Mouse (Mus musculus) skeletal muscle tissue, adult 2 months (tissue): ENCODE measurements around the gene Snapc2.
"Not testable (repeated sequence)": the region's sequence is repeated elsewhere in the genome, so short reads cannot be mapped to it uniquely, and the experiment has no call there.

Source experiments
- DNase-seq: peaks from one replicate; pipeline ENCODE4 v3.0.0-alpha.2; 2012; ENCODE audit warnings: low read depth, low spot score

Snapc2 gene

DNA sequence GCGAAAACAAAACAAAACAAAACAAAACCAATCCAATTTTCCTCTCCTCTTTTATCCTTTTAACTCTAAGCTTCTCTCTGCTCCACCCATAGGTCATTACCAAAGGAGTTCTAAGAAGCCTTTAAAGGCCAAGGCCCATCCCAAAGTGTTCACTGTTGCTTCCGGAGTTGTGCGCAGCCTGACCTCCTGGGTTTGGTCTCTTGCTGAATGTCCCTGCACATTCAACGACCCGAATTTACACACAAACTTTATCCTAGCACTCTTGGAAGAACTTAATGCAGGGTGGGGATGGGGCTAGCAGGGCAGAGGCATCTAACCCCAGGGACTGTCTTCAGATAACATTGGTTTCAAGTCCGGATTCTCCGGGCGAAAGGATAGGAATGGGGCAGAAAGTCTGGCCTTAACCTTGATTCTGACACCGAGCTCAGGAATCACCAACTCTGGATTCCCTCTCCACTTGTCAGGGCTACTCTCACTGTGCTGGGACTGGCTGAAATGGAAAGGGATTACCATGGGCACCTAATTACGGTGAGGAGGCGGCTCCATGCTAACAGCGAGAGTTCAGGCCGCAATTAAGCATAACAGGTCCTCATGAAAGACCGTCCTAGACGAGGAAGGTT, 15.0 kb upstream of the Snapc2 start:
- DNase-seq: no peak

DNA sequence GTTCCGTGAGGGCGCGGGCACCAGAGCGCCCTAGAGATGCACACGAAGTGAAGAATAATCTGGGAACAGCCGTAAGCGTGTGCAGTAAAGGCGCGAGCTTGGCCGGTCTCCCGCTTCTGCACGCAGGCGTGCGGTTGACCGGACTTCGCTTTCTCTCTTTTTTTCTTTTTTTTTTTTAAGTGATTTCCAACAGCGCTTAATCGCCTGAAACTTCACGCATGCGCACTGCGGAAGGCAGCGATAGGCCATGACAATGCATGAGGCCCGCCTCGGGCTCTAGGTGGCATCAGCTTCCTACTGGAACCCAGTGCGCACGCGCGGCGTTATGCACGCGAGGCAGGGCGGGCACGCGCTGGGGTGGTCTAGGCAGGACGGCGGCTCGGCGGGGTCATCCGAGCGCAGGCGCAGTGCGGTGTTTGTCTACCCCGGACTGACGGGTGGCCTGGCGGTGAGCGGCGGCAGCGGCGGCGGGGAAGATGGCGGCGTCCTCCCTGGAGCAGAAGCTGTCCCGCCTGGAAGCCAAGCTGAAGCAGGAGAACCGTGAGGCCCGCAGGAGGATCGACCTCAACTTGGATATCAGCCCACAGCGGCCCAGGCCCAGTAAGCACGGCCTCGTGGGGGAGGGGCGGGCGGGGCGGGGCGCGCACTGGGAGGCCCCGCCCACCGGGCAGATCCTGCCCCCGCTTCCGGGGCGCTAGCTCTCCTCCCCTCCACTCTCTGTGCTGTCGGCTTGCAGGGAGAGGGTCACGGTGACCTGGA, 14.3 kb upstream of the Snapc2 start, which contains the start of the genes Map2k7 and Gm49320:
Gene Map2k7 (plus strand): TSS at position 307 of the 759 bp plus-strand sequence.
Gene Gm49320 (plus strand): TSS at position 432 of the 759 bp plus-strand sequence.
- peak; percentile 100 for DNase-seq

DNA sequence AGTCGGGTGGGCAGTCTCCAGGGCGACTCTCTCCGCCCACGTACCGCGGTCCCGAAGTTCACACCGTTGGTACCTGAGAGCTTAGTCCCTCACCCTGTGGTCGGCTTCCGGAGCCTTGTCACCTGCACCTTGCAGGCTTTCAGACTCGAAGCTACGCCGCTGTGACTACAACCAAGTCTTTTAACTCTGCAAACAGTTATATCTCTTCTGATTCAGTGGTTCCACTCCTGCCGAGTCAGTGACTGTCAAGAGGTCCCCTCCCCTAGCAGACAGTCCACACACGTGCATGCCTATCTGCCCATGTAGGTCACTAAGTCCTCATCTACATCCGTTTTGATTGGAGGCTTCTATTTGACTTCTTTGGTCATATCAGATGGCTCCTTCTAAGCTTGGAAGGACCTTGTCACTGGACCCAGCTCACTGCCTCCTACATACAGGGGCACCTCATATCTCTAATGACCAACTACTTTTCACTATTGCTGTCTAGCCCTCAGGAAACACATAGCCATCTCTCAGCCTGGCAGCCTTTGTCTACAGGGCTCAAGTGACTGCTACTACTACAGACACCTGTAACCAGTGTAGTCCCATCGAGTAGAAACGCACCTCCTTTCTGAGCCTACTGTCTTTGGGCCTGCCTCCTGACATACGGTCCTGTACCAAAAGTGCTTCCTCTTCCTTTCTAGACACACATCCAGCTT, 13.5 kb upstream of the Snapc2 start:
- no peak for DNase-seq

DNA sequence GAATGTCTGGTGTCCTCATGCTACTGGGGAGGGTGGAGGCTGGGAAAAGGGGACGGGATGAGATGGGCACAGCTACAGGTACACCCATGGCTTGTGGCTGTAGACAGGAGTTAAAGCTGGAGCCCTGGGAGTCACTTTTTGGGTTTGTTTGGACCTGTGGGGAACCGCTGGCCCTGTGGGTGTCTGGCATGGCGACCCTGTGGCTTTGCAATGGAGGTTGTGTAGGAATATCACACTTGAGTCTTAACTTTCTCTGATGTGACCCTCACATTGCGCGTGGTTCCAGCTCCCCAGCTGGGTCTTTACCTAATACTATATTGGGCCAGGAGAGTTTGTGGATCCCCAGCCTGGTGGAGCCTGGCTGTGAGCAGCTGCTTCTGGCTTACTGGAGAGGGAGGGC, 7.8 kb upstream of the Snapc2 start:
- DNase-seq: no peak

DNA sequence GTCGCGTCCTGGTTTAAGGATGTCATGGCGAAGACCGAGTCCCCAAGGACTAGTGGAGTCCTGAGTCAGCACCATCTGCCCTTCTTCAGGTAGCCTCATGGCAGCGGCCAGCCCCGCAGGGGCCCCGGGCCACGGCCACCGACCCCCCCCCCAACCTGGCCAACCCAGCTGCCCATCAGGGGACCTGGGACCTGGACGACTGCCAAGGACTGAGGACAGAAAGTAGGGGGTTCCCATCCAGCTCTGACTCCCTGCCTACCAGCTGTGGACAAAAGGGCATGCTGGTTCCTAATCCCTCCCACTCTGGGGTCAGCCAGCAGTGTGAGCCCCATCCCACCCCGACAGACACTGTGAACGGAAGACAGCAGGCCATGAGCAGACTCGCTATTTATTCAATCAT, 7.1 kb upstream of the Snapc2 start:
- no peak for DNase-seq

DNA sequence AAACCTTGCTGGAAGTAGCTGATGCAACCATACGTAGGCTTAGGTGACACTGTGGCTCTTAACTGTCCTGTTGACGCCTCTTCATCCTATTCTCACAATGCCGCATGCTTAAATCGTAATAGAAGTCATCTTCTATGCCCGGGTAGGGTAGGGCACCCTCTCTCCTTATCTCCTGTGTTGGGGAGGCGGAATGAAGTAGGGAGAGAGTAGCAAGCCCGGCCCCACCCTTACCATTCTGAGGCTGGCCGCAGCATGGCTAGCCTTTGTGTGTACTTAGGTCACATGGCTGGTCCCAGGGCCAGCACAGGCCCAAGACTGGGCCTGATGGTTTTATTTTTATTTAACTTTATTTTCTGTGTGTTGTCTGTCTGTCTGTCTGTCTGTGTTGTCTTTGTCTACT, 5.6 kb upstream of the Snapc2 start:
- DNase-seq: no peak

DNA sequence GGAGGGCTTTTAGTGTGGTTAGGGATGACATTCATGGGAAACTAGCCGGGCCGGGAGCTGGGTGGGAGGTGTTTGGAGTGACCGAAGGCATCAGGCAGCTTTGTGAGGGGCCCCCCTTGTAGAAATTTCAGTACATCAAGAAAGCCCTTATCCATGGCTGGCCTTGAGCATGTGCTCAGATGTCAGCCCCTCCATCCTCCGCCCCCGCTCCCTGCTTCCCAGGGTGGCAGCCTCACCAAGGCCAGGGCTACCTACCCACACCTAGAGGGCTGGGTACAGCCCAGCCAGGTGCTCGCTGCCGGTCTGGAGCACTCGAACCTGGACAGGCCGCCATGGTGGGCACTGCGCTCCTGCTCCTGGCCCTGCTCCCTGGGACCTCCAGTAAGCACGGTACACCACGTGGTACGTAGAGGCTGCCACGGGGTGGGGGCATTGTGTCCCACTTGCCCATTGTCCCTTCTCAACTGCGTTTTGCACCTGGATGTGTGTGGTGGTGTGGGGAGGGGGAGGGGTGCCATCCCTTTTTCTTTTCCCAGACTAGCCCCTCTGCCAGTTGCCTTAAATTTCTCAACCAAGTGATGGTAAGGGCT, 4.8 kb upstream of the Snapc2 start, which contains the start of gene Tgfbr3l:
Gene Tgfbr3l (plus strand): TSS at position 264 of the 590 bp plus-strand sequence.
- DNase-seq: no peak

DNA sequence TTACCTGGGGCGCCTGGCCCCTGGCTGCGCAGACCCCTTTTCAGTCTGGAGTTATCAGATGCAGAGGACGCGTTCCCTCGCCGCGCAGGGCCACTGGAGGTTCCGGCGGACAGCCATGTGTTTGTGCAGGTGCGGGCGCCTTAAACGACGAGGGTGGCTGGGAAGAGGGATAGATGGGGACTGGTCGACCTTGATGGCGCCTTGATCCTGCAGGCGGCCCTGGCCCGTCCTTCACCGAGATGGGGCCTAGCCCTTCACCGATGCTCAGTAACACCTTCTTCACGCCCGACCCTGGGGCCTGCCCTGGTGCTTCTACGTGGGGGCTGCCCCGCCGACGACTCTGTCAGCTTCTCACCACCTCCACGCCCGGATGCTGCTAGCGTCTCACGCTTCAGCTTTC, 3.7 kb upstream of the Snapc2 start:
- DNase-seq: no peak

DNA sequence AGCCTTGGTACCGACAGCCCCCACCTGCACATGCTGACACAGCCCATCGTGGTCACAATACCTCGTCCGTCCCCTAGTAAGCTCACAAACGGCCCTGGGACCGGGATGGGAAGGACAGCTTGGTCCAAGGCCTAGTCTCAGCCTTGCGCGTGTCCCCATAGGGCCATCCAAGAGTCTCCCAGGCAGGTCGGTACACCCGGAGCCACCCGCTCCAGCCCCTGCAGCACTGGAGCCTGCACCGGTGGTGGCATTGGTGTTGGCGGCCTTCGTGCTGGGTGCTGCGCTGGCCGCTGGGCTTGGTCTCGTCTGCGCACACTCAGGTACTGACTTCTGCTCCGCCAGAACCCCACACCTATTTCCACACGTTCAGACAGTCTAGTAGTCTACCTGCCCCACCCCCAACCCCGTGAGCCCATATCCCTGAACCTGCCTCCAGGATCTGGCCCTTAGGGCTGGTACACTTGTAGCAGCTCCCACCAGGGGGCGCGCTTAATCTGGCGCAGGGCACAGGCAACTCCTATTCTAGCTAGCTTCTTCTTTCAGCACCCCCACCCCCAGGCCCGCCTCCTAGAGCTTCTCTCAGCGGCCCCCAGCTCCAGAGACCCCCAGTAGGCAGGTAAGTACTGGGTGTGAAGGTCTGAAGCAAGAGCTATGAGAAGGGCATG, 2.4 kb upstream of the Snapc2 start:
- DNase-seq: peak; percentile 71

DNA sequence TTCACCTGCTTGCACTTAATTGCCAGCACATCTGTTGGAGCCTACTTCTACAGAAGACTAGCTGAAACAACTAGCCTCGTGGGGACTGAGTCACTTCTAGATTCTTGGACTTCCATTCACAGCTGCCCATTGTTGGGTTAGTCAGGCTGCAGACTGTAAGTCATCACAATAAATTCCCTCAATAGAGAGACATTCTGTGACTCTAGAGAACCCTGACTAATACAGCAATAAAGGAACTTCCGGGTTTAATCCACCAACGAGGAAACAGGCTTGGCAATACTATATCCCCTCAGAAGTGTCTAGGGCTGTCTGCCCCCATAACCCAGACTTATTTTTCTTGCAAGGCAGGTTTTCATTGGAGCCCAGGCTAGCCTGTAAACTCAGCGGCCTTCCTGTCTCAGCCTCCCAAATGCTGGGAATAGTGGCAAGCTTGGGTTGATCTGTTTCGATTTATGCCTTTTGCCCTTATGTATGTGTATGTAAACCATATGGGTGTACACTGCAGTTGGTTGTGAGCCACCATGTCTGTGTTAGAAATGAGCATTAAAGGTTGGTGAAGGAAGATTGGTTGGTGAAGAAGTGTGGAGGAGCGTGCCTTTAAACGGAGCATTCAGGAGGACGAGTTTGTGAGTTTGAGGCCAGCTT, 642 bp upstream of the Snapc2 start:
- DNase-seq: no peak

DNA sequence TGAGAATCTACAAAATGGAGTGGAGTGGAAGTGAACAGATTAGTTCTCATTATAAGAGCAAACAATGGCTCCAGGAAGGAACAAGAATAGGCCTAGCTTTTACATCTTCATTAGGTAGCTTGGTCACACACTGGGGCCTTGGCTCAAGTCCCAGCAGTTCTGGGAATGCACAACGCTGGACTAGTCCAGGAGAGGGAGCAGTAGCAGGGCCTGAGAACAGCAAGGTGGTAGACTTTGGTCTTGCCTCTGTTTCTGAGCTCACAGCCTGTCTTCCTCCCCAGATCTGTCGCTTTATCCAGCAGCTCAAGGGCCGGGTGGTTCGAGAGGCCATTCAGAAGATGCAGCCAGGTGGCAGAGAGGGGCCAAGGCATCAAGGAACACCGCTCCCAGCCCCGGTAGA, 1.1 kb downstream of the Snapc2 start:
- DNase-seq: no peak

DNA sequence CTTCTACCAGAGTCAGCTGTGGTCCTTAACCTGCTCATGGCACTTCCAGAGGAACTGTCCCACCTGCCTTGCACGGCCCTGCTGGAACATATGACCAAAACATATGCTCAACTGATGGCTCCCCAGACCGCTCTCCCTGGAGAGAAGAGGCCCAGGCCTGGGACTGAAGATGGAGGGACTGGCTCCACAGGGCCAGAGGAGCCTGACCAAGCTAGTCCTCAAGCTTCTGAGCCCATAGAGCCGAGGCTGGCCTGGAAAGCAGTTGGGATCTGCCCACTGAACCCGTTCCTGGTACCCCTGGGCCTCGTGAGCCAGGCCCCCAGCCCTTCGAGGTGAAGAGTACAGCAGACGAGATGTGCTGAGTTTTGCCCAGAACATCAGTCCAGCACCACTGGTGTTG, 2.6 kb downstream of the Snapc2 start:
- not testable (repeated sequence) for DNase-seq

DNA sequence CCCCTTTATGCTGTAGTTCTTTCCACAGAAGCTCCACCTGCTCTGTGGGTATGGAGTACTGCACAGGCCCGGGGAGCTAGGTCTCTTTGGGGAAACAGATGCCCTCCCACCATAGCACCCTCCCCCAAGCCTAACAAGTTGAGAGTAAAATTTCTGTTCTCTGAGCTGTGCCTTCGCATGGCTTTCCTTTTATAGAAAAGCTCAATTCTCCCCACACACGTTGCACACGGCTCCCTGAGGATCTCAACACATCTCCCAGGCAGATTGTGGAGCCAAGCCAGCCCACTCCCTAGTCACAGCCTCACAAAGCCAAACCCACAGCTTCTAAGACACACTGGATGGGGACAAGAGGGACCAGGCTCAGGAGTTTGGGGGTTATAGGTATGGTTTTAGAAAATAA, 4.0 kb downstream of the Snapc2 start:
- DNase-seq: no peak

DNA sequence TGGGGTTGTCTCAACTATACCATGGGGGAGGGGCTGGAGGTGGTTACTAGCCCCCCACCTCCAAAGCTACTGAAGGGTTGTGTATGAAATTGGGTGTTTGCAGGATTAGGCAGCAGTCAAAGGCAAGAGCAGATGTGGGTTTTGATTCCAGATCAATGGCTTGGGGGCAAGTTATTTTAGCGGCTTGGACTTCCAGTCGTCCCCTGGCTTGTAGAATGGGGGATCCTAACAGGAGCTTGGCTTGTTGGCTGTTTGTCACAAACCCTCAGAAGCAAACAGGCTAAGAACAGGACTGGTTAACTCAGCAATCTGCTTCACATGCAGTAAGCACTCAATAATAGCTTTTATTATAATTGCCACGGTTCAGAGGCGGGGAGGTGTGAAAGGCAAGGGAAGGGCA, 4.5 kb downstream of the Snapc2 start:
- DNase-seq: no peak

DNA sequence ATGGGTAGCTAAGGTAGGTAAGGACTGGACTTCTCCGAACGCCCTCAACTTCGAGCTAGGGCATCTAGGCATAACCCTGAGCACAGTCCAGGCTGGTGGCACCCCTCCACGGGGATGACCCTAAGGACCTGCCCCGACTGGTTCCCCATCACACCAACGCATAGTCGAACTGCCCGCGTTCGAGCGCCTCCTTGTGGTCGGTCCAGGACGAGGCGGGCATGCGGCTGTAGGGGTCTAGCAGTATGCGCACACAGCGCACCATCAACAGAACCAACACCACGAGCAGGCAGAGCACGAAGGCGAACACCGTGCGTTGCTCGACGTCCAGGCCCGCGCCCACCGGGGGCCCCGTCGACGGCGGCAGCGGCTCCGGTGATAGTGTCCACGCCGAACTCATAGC, 5.4 kb downstream of the Snapc2 start:
- DNase-seq: no peak

DNA sequence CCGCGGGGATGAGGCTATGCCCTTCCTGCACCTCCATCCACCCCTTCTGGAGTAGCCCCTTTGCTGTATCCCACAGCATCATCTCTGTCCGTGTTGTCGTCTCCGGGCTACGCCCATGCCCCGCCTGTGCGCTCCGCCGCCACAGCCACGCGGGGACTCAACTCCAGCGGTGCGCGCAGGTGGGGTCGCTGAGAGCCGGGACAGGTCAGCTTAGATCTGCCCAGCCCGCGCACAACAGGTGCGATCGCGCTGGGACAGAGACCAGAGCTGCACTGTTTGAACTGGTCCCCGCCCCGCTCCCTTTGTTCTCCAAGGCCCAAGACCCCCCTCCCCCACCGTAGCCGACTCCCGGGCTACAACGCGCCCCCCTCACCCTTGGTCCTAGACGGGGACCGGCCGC, 5.8 kb downstream of the Snapc2 start:
- no peak for DNase-seq

DNA sequence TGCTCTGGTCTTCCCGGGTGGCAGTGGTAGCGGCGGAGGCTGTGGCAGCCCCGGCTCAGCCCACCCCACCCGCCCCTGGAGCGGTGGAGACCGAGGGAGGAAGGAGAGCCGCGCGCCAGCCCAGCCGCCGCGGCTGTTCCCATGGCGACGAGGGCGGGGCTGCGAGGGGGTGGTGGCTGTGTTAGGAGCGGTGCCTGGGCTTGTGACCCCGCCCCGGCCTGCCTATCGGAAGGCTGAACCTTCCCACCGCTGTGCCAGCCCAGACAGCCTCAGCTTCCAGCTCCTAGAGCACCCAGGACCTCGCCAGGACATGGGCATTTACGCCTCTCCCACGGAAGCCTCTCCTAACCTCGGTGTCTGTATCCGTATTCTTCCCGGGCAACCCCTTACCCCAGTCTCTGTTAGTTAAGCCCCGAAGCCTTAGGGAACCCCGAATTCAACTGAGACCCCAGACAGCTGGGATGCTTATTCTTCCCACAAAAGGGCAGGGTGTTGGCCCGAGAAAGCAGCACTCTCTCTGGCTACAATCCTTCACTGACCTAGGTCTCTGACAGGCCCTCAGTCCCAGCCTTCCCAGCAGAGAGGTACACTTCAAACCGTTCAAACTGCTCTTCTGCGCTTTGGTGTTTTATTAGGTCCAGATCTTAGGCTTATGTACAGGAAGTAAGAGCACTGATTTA, 6.4 kb downstream of the Snapc2 start, which contains the start of gene Ctxn1:
Gene Ctxn1 (minus strand): TSS at position 150 of the 680 bp plus-strand sequence.
- peak; percentile 73 for DNase-seq

DNA sequence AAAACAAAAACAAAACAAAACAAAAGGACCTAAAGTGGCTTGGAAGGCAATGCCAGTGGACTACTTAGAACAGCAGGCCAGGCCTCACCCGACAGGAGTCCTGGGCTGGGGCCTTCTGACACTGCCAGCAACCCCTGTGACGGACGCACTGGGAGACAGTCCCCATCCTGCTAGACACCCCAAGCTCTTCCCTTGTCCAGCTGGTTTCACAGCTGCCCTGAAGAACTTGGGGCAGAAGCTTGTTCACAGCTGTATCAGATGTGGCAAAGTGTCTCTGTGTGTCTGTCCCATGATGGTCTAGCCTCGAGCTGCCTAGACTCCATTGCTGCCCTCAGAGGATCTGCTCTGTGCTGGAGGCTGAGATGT, 6.9 kb downstream of the Snapc2 start:
- DNase-seq: no peak

DNA sequence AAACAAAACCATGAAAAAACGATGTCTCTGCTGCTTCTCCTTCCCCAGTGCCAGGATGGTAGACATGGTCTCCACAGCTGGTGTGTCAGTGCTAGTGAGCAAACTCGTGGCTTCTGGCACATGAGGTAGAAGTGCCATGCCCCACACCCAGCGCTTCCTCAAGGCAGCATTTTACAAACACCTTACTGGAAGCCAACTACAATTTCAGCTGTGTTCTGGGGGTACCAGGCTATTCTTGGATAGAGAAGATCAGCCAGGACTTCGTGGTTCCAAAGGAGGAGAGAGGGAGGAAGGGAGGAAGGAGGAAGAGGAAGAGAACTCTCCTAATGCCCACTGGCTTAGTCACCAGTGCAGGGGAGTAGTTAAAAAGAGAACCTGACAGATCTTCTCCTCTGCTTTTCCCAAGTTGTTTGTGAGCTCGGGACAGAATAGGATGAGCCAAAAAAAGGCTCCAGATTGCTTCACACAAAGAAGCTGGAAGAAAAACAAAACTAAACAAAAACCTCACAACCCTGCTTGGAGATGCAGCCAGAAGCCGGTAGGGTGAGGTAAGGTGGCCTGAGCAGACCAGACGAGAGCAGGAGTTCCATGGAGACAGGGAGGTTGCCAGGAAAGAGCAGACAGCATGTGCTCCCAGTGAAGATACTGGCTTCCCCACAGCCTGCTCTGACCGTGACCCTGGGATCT, 10.4 kb downstream of the Snapc2 start:
- DNase-seq: no peak
